Mouse (Mus musculus): ENCODE data around the gene Ppm1a.

DNA sequence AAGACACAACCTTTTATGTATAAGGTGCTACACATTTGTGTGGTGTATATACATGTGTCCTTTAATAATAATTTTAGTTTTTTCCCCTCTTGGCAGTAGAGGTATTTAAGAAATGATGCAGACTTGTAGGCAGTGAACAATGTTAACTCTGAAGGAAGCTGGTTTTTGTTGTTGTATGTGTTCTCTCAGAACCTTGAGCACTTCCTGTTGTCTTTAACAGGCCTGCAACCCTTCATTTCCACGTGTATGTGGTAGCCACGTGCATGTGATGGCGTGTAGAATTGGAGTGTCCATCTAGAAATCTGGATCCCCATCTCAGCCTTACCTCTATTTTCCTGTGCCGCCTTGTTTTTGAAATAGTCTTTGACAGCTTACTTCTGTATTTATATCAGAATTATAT lies 20.0 kb downstream of the Ppm1a start:
- TF ChIP-seq POLR2A (IDR thresholded peaks at IDR 0.05; ENCODE audit: borderline replicate concordance, extremely low read depth, low read depth, low read length): no peak
- TF ChIP-seq CTCF (IDR thresholded peaks at IDR 0.05; ENCODE audit: insufficient read depth, low read length): no peak

All from lung, adult 2 months (tissue).